Mouse (Mus musculus) cerebellum, adult 2 months (tissue): ENCODE data around the gene Osbp2. TPM values are rescaled to one million over a fixed set of nuclear protein-coding genes. Genes with fewer than 3 reads are reported as not detected.
A peak's percentile ranks its signal among the peaks of the same experiment; 100 is the strongest.

Experiments
- DNase-seq, 2 experiments: peaks; one replicate each; pipeline ENCODE4 v3.0.0; 2021
- H3K27ac ChIP-seq: fragments of 200-500 bp; 2 replicates; pipeline ENCODE4 v1.5.1; 2012; ENCODE audit warnings: low read length, control low read depth, inconsistent platforms; ENCODE audit not compliant: insufficient read depth
- H3K27me3 ChIP-seq: fragments of 200-500 bp; 2 replicates; pipeline ENCODE4 v1.6.1; 2012; ENCODE audit warnings: inconsistent platforms, mild to moderate bottlenecking, low read length, moderate library complexity; ENCODE audit not compliant: control insufficient read depth, insufficient read depth
- H3K4me1 ChIP-seq: fragments of 200-500 bp; 2 replicates; pipeline ENCODE4 v1.6.1; 2011; ENCODE audit warnings: low read length; ENCODE audit not compliant: control insufficient read depth, insufficient read depth
- H3K4me3 ChIP-seq: fragments of 200-500 bp; replicated peaks from 2 replicates; pipeline ENCODE3; 2011; ENCODE audit warnings: mild to moderate bottlenecking, low read depth, low read length, control low read depth; ENCODE audit not compliant: insufficient read depth
- CTCF ChIP-seq: fragments of 200-500 bp; IDR thresholded peaks from 2 replicates; pipeline ENCODE4 v1.5.1; 2011; ENCODE audit warnings: low read depth, mild to moderate bottlenecking, control low read depth, low read length, moderate library complexity, borderline replicate concordance; ENCODE audit not compliant: insufficient read depth
- POLR2A ChIP-seq: fragments of 200-500 bp; IDR thresholded peaks from 2 replicates; pipeline ENCODE4 v1.6.1; 2011; ENCODE audit warnings: low read length, control low read depth, borderline replicate concordance; ENCODE audit not compliant: insufficient read depth
- WGBS: fragments of 180-500 bp; shearing (Covaris S2); methylation state at CpG from one replicate; pipeline ENCODE4 v1.1.7; 2018; 5-methylcytosine and 5-hydroxymethylcytosine counted together
- polyA plus RNA-seq: library from polyadenylated mRNA; depleted of rRNA; stranded (reverse); fragments of >200 nt; gene quantifications from 2 replicates; pipeline ENCODE4 v1.2.3, GENCODE M21; 2012

Gene Osbp2
- polyA plus RNA-seq, 1 experiment: 71.3 TPM

DNA sequence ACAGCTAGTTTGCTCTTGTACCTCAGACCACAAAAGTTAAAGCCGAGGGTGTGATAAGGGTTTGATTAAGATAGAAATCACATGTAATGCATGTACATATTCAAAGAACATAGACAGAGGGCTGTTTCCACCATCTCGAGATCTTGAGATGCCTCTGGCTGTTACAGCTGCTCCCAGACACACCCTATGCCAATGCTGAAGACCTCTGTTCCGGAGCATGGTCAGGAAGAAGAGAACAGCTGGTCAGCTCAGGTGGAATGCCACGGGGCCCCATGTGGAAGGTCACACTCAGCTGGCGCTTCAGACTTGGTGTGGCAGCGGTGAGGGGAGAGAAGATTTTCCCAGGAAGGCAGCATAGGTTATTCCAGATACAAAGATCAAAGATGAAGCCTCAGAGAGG, 41.0 kb upstream of the Osbp2 start:
- H3K4me1 ChIP-seq: peaks cover 22% of the 10 kb centered on the region
- no peaks in the 10 kb centered on the region for H3K27me3 ChIP-seq
- no peak overlapping the region for H3K4me3 ChIP-seq
- DNase-seq: no peak
- no peak for TF ChIP-seq POLR2A
- TF ChIP-seq CTCF: no peak
- 72% methylated on average over 6 of the region's 6 CpGs for WGBS
- no peak overlapping the region for H3K27ac ChIP-seq

DNA sequence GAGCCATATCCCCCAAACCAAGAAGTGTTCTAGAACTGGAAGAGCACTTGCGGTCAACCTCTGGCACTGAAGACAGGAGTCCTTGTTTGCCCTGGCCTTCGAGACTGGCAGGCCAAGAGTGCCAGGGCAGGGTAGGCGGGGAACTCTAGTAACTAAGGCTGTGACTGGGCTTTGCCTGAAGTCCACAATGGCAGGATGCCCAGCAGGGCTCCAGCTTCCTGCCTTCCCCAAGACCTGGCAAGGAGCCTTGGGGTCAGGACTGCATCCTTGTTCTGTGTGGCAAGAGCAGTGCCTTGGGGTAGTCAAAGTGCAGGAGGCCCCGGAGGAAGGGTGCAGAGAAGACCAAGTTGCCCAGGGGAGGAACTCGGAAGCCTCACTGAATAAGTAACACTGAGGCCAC, 39.3 kb upstream of the Osbp2 start:
- Histone ChIP-seq H3K27ac (no peak overlapping the region), H3K4me1 (peaks cover 13% of the 10 kb centered on the region), H3K4me3 (no peak overlapping the region), H3K27me3 (no peaks in the 10 kb centered on the region)
- DNase-seq: peak; percentile 48 to 61
- TF ChIP-seq CTCF: no peak
- TF ChIP-seq POLR2A: no peak
- WGBS: 32% methylated on average over 5 of the region's 5 CpGs

DNA sequence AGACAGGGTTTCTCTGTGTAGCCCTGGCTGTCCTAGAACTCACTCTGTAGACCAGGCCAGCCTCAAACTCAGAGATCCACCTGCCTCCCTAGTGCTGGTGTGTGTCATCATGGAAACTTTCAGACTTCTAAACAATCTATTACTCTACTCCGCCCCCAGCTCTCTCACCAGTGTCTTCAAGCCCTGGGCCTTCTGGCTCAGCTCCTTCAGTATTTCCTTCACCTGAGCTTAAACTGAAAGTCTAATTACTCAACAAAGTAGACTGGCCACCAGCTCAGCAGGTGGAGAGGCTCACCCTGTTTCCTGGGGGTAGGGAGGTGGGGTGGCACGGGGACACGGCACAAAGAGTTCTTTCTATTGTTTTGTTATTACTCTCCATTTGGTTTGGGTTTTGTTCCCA, 38.8 kb upstream of the Osbp2 start:
- WGBS: 96% methylated on average over 3 of the region's 3 CpGs
- H3K4me3 ChIP-seq: no peak overlapping the region
- TF ChIP-seq CTCF: no peak
- TF ChIP-seq POLR2A: no peak
- DNase-seq: no peak
- H3K27me3 ChIP-seq: no peaks in the 10 kb centered on the region
- H3K27ac ChIP-seq: no peak overlapping the region
- H3K4me1 ChIP-seq: peaks cover 9% of the 10 kb centered on the region

DNA sequence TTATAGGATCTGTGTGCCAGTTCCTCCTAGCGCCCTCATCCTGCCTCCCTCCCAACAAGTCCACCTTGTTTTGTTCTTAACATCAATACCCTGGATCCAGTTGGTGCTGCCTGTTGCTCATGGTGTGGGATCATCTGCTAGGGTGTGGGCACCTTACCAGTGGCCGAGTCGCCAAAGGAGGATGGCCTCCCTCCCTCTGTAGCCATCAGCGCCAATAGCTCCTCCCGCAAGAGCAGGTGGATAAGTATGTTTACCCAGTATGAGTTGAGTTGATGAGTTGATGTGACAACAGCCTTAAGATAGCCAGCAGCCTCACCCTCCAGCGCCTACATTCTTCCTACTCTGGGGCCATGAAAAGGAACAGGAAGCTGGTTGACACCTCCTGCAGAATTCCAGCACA, 36.6 kb upstream of the Osbp2 start:
- peaks cover 11% of the 10 kb centered on the region for H3K4me1 ChIP-seq
- 77% methylated on average over 6 of the region's 6 CpGs for WGBS
- no peaks in the 10 kb centered on the region for H3K27me3 ChIP-seq
- no peak for DNase-seq
- H3K4me3 ChIP-seq: no peak overlapping the region
- H3K27ac ChIP-seq: no peak overlapping the region
- TF ChIP-seq CTCF (no peak), POLR2A (no peak)

DNA sequence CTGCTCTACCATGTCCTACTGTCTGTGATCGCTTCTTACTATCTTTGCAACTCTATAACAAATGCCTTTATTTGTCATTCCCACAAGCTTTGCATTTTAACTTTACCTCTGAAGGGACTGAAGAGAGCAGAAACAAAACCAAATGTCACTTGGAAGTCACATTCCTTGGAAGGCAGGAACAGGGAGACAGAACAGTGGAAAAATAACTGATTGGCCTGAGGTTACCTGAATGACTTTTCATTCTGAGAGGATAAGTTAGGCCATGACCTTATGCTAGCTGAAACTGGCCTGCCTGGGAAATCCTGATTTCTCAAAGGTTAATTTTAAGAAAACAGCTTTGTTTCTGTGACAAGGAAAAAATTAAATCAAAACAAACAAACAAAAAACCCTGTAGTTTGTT, 32.2 kb upstream of the Osbp2 start:
- H3K27ac ChIP-seq: no peak overlapping the region
- TF ChIP-seq CTCF: no peak
- TF ChIP-seq POLR2A: no peak
- WGBS: 88% methylated on average over 1 of the region's 1 CpGs
- H3K4me3 ChIP-seq: no peak overlapping the region
- no peak for DNase-seq
- H3K27me3 ChIP-seq: no peaks in the 10 kb centered on the region
- peaks cover 5% of the 10 kb centered on the region for H3K4me1 ChIP-seq

DNA sequence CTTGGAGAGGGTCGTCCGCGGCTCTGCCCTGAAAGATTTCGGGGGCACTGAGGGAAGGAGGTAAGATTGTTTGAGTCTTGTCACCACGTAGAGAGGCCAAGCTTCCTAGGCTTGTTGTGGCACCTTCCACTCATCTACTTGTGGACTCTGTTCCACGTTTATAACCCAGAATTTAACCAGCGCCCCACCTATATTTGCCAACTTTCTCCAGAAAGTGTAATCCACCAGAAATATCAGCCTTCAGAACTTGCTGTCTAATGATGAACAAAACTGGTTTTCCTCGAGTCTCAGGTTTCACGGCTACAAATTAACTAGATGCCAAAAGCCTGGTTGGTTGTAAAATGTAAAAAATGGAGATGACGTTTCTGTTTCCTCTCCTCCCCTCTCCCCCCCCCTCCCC, 31.8 kb upstream of the Osbp2 start:
- Histone ChIP-seq H3K4me1 (peaks cover 5% of the 10 kb centered on the region), H3K4me3 (peak overlapping the region; percentile 37), H3K27ac (no peak overlapping the region), H3K27me3 (no peaks in the 10 kb centered on the region)
- no peak for TF ChIP-seq CTCF
- WGBS: 13% methylated on average over 10 of the region's 10 CpGs
- DNase-seq: peak in 1 of 2 experiments; percentile 15

DNA sequence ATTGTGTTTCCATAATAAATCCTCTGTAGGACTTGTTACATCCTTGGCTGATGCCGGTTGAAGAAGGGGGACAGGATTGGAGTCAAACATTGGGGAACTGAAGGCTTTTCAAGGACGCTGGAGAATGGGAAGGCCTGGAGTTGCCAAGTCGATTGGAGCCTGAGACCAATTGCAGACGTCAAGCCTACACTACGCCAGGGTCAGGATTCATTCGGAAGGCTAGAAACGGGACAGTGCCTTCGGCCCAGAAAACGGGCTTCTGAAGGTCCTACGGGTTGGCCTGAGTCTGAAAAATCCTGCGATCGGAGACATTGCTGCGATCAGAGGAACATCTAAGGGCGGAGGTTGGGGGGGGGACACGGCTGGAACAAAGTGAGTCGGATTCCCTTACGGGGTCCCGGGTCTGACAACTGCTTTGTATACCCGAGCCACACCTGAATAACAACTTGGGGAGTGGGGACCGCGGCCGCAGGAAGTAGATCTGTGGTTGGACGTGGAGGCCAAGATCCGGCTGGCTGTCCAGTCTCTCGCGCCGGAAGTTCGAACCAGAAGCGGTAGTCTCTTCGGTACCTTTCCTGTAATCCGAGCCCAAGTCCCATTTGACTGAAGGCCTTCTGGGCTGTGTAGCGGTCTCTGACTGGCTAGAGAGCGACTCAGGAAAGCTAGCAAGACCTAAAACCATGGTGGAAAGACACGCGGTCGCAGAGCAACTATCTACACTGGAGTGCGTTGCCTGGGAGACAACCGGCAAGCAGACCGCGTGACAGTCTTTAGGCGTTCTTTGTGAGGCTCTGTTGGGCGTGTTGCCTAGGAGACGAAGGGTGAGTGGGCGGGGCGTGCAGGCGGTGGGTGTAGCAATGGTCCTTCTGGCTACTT, 30.9 kb upstream of the Osbp2 start, which contains the start of the genes 4921536K21Rik and Dusp18:
Gene 4921536K21Rik (minus strand): TSS at position 693 of the 876 bp plus-strand sequence.
Gene Dusp18 (plus strand): TSS at position 835 of the 876 bp plus-strand sequence.
- H3K27me3 ChIP-seq: no peaks in the 10 kb centered on the region
- peak; percentile 69 to 72 for DNase-seq
- H3K27ac ChIP-seq: no peak within 1 kb of the TSS
- WGBS: 15% methylated on average over 46 of the region's 46 CpGs
- H3K4me1 ChIP-seq: peaks cover 5% of the 10 kb centered on the region
- H3K4me3 ChIP-seq: peak within 1 kb of the TSS; percentile 37
- TF ChIP-seq CTCF (no peak), POLR2A (no peak)

DNA sequence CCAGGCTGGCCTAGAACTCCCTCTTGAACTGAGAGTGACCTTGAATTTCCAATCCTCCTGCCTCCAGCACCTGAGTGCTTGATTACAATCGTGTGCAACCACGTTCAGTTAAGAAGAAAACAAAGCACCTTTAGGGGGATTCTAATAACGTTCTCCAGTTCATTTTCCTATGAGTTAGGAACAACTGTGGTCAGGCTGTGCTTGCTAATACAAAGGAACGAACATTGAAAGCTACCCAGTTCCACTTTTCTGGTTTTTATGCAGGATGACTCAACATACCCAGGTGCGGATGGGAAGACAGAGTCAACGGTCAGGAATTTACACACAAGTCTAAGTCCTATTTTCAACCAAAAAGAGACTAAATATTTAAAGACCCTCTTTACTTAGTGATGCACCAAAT, 30.3 kb upstream of the Osbp2 start:
- TF ChIP-seq CTCF: no peak
- no peak for TF ChIP-seq POLR2A
- Histone ChIP-seq H3K27me3 (no peaks in the 10 kb centered on the region), H3K27ac (no peak overlapping the region), H3K4me3 (no peak overlapping the region), H3K4me1 (peaks cover 5% of the 10 kb centered on the region)
- WGBS: 93% methylated on average over 6 of the region's 6 CpGs
- no peak for DNase-seq
